Mouse (Mus musculus) neutrophil, adult 83 days (primary cell): ENCODE data around the gene Ffar4. TPM values are rescaled to one million over a fixed set of nuclear protein-coding genes. Genes with fewer than 3 reads are reported as not detected.

Experiments
- total RNA-seq, 2 experiments: library from RNA; stranded (reverse); gene quantifications; one replicate each; pipeline ENCODE4 v1.2.4; 2023

Ffar4 gene
- total RNA-seq = under 1 TPM; 0.29 to 0.48 TPM

GRCm38 (mm10) chr19:38096858-38097758, at the start of gene Ffar4:
Gene Ffar4, plus strand, starts transcription at chr19:38097071.

GRCm38 (mm10) chr19:38054720-38055192, 42.1 kb upstream of the Ffar4 start, which contains the start of gene Cep55:
Gene Cep55, plus strand, starts transcription at chr19:38055011.

GRCm38 (mm10) chr19:38125219-38125610, 28.3 kb downstream of the Ffar4 start, which contains the start of gene Rbp4:
Gene Rbp4, minus strand, starts transcription at chr19:38125281.

GRCm38 (mm10) chr19:38132481-38132880, 35.6 kb downstream of the Ffar4 start, which contains the start of gene Pde6c:
Gene Pde6c, plus strand, starts transcription at chr19:38132781.

Other genes starting within 250 kb of the Ffar4 start
- 10 to 100 TPM; 19.7 to 23.8 TPM for gene Myof, start 53.5 kb upstream of the Ffar4 start, total RNA-seq
- 10 to 100 TPM; 17.5 to 17.9 TPM for gene Cep55, start 42.1 kb upstream of the Ffar4 start, total RNA-seq
- not detected for gene Rbp4, start 28.2 kb downstream of the Ffar4 start, total RNA-seq
- not detected for gene Pde6c, start 35.7 kb downstream of the Ffar4 start, total RNA-seq
- 1 to 10 TPM; 5.8 to 7.7 TPM for gene Fra10ac1, start 127.1 kb downstream of the Ffar4 start, total RNA-seq
- gene Lgi1, start 167.5 kb downstream of the Ffar4 start, total RNA-seq = not detected